Mouse (Mus musculus): Measurements from ENCODE around the gene Iqca. TPM values are rescaled to one million over a fixed set of nuclear protein-coding genes. Genes with fewer than 3 reads are reported as not detected.

Gene Iqca
- polyA plus RNA-seq, 1 experiment from 2014 or later, result 0.27 TPM

DNA sequence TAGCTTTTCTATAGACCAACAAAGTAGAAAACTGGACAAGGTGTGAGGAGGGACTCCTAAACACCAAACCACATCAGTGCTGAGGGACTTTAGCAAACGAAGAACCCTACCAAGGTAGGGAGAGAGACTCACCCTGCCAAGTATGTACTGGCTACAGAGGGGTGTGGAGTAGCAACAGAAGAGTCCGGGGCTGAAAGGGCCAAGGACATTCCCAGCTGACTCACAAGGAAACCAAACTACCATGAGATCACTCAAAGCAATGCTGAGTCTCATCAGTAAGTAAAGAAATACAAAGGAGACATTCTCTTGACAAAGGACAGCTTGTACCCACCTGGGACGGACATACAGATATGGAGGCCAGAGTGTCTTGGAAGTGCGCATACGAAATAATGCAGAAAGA is 132.9 kb downstream of the Iqca start:
- peaks cover 4% of the 10 kb centered on the region for H3K27me3 ChIP-seq (ENCODE audit: poor library complexity, severe bottlenecking)
- H3K4me1 ChIP-seq, result peaks cover 3% of the 10 kb centered on the region; the same call in 1 of the 2 replicates
- DNase-seq (ENCODE audit: extremely low spot score, low spot score), result no peak
- no peak overlapping the region for H3K4me3 ChIP-seq
- 86% methylated on average over 5 of the region's 5 CpGs for WGBS
- H3K27ac ChIP-seq, result no peak overlapping the region
- H3K9me3 ChIP-seq, result no peaks in the 10 kb centered on the region
- H3K36me3 ChIP-seq (replicated peaks), result no peaks in the 10 kb centered on the region

DNA sequence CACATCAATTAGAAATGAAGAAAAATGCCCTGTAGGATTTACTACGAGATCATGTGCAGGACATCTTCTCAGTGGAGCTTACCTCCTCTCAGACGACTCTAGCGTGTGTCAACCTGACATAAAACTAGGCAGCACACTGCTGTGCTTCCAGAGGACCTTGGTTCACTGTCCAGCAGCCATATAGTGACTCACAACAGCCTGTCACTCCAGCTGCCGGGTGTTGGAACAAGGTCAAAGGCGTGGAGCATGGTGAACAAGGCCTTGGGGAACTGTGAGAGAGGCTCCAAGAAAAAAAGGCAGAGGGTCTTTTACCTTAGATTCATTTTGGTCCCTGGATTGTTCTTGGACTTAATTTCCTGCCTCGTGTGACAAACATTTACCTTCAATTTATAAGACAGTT is 135.1 kb downstream of the Iqca start:
- WGBS, result 80% methylated on average over 6 of the region's 6 CpGs
- H3K36me3 ChIP-seq (replicated peaks), result no peaks in the 10 kb centered on the region
- no peak overlapping the region for H3K4me3 ChIP-seq
- no peaks in the 10 kb centered on the region for H3K9me3 ChIP-seq
- no peaks in the 10 kb centered on the region; the same call in 1 of the 2 replicates for H3K4me1 ChIP-seq
- no peak overlapping the region for H3K27ac ChIP-seq
- no peak for DNase-seq (ENCODE audit: extremely low spot score, low spot score)
- no peaks in the 10 kb centered on the region for H3K27me3 ChIP-seq (ENCODE audit: poor library complexity, severe bottlenecking)

DNA sequence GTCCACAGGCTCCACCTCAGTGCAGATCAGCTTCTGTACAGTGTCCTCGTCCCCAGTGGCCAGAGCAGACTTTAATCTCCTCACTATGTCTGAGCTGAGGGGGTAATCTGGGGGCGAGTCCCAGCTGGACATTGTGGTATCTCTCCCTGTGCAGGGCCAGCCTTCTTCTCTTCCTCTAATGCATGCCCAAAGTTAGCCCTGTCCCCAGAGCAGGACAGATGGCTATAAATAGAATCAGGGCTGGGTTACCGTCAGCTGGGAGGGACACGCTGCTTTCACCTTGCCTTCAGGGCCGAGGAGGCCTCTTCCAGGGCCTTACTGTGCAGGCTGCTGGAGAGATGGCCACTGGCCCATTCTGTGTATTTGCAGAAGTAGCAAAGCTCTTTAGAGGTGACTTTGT is 138.8 kb downstream of the Iqca start, which contains the start of gene Asb18:
Gene Asb18 (minus strand): TSS at position 221 of the 400 bp plus-strand sequence.
- 88% methylated on average over 5 of the region's 5 CpGs for WGBS

DNA sequence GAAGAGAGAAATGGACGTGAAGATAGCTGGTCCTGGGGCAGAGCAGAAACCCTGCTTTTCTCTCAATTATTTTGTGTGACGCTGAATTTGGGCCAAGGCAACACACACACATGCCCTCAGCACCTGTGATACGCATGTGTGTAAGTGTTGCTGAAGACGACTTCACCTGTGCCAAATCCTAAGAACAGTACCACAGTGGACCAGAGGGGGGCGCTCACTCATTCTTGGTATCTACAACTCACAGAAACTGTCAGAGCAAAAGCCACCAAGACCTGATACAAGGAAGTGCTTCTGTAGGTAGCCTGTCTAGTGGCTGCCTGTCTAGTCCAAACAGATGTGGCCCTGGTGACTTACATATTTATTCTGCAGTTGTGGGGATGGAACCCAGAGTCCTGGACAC is 139.9 kb downstream of the Iqca start:
- no peaks in the 10 kb centered on the region for H3K9me3 ChIP-seq
- no peak overlapping the region for H3K27ac ChIP-seq
- no peaks in the 10 kb centered on the region for H3K36me3 ChIP-seq (replicated peaks)
- H3K4me3 ChIP-seq, result no peak overlapping the region
- H3K4me1 ChIP-seq, result no peaks in the 10 kb centered on the region; the same call in 1 of the 2 replicates
- peaks cover 8% of the 10 kb centered on the region for H3K27me3 ChIP-seq (ENCODE audit: poor library complexity, severe bottlenecking)
- DNase-seq (ENCODE audit: extremely low spot score, low spot score), result no peak
- WGBS, result 74% methylated on average over 5 of the region's 5 CpGs

More for the DNA sequence above, 138.8 kb downstream of the Iqca start, which contains the start of gene Asb18:
- no peak for DNase-seq (ENCODE audit: extremely low spot score, low spot score)
- no peaks in the 10 kb centered on the region for H3K9me3 ChIP-seq
- no peak within 1 kb of the TSS for H3K27ac ChIP-seq
- no peak within 1 kb of the TSS for H3K4me3 ChIP-seq
- no peaks in the 10 kb centered on the region; the same call in 1 of the 2 replicates for H3K4me1 ChIP-seq
- no peaks in the 10 kb centered on the region for H3K36me3 ChIP-seq (replicated peaks)
- H3K27me3 ChIP-seq (ENCODE audit: poor library complexity, severe bottlenecking), result no peaks in the 10 kb centered on the region

DNA sequence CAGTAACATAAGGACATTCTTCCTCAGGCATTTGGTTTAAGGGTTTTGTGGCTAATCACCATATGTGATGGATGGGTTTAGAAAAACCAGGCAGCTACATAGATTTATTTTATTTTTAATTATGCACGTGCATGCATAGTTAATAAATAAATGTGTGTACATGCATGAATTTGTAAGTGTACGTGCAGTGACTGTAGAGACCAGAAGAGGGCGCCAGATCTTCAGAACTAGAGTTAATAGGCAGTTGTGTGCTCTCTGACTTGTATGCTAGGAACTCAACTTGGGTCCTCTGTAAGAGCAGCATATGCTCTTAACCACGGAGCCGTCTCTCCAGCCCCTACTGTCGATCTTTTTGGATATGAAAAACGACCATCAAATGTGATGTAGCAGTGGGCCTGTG is 140.4 kb downstream of the Iqca start:
- H3K36me3 ChIP-seq (replicated peaks), result no peaks in the 10 kb centered on the region
- WGBS, result 67% methylated on average over 7 of the region's 7 CpGs
- H3K27me3 ChIP-seq (ENCODE audit: poor library complexity, severe bottlenecking), result peaks cover 11% of the 10 kb centered on the region
- no peaks in the 10 kb centered on the region for H3K9me3 ChIP-seq
- no peaks in the 10 kb centered on the region; the same call in 1 of the 2 replicates for H3K4me1 ChIP-seq
- no peak overlapping the region for H3K27ac ChIP-seq
- no peak for DNase-seq (ENCODE audit: extremely low spot score, low spot score)
- no peak overlapping the region for H3K4me3 ChIP-seq

DNA sequence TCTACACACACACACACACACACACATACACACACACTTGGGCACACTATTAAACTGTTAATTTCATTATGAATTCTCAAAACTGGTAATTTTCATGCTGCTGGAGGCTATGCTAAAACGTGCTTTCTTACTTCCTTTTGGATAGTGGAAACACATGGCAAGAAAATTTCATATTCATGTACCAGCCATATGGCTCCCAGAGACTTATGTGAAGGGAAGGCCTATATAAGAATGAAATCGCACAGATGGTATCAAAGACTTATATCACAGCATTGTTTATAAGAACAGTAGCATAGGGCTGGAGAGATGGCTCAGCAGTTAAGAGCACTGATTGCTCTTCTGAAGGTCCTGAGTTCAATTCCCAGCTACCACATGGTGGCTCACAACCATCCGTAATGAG is 141.0 kb downstream of the Iqca start:
- H3K9me3 ChIP-seq, result no peaks in the 10 kb centered on the region
- H3K4me1 ChIP-seq, result no peaks in the 10 kb centered on the region; the same call in 1 of the 2 replicates
- DNase-seq (ENCODE audit: extremely low spot score, low spot score), result no peak
- 79% methylated on average over 3 of the region's 3 CpGs for WGBS
- no peak overlapping the region for H3K4me3 ChIP-seq
- H3K36me3 ChIP-seq (replicated peaks), result no peaks in the 10 kb centered on the region
- no peak overlapping the region for H3K27ac ChIP-seq
- H3K27me3 ChIP-seq (ENCODE audit: poor library complexity, severe bottlenecking), result peaks cover 15% of the 10 kb centered on the region

DNA sequence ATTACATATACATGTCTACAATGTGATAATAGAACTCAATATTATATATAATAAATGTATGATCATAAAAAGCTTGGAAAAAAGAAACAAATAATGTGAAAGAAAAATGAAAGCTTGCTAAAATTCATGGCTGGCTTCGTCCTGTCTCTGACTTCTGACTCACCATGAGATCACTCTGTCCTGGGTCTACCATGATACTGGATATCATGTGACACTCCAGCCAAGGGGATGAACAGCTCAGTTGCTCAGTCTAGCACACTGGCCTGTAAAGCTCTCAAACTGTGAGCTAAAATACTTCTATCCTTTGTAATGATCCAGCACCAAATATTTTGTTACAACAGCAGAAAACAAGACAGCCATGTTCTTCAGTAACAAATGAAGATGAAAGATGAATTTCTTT is 143.1 kb downstream of the Iqca start:
- 86% methylated on average over 1 of the region's 1 CpGs for whole genome bisulfite sequencing
- H3K27ac ChIP-seq, result no peak overlapping the region
- H3K27me3 ChIP-seq (ENCODE audit: poor library complexity, severe bottlenecking), result peaks cover 28% of the 10 kb centered on the region
- no peaks in the 10 kb centered on the region for H3K9me3 ChIP-seq
- no peaks in the 10 kb centered on the region for H3K36me3 ChIP-seq (replicated peaks)
- DNase-seq (ENCODE audit: extremely low spot score, low spot score), result no peak
- H3K4me1 ChIP-seq, result no peaks in the 10 kb centered on the region
- H3K4me3 ChIP-seq, result no peak overlapping the region

DNA sequence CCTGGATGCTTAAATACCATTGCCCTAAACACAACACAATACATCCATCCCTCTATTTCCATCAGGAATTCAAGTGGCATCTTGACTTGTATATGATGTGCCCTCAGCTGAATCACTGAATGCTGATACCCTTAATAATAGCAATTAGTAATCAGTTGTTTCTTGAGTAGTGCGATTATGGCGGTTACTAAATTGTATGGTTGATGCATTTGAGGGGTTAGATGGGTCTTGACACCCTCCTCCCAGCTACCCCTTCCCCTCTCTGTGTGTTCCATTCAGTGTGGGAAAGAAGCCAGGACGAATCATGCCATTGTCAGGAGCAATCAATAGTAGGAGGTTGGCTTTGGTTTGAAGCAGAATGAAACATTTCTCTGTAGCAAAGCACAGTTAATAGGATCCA is 144.0 kb downstream of the Iqca start:
- WGBS, result 80% methylated on average over 3 of the region's 3 CpGs
- no peaks in the 10 kb centered on the region for H3K36me3 ChIP-seq (replicated peaks)

DNA sequence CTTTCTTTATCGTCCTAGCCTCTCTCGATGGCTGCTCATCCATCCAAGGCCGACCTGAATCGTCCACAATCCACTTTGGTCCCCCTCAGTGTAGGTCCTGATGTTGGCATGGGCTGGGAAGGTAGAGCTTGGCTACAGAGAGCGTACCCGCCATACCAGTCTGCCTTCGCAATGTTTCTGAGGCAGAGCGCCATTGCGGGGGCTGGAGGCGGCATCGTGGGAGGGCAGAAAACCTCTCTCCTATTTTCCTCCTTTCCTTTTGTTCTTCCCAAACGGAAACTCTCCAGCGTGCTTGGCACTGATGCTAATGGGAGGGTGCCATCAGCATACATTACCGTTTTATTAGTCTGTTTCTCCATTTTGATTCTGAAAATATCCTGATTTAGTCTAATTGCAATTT is 146.5 kb downstream of the Iqca start:
- H3K4me1 ChIP-seq, result no peaks in the 10 kb centered on the region
- no peak for DNase-seq (ENCODE audit: extremely low spot score, low spot score)
- peaks cover 46% of the 10 kb centered on the region for H3K27me3 ChIP-seq (ENCODE audit: poor library complexity, severe bottlenecking)
- WGBS, result 69% methylated on average over 14 of the region's 14 CpGs
- H3K27ac ChIP-seq, result no peak overlapping the region
- no peak overlapping the region for H3K4me3 ChIP-seq
- no peaks in the 10 kb centered on the region for H3K9me3 ChIP-seq
- no peaks in the 10 kb centered on the region for H3K36me3 ChIP-seq (replicated peaks)

More for the DNA sequence above, 144.0 kb downstream of the Iqca start:
- Histone ChIP-seq H3K27ac (no peak overlapping the region), H3K4me1 (no peaks in the 10 kb centered on the region), H3K9me3 (no peaks in the 10 kb centered on the region), H3K4me3 (no peak overlapping the region), H3K27me3 (ENCODE audit: poor library complexity, severe bottlenecking) (peaks cover 36% of the 10 kb centered on the region)
- DNase-seq (ENCODE audit: extremely low spot score, low spot score), result no peak

DNA sequence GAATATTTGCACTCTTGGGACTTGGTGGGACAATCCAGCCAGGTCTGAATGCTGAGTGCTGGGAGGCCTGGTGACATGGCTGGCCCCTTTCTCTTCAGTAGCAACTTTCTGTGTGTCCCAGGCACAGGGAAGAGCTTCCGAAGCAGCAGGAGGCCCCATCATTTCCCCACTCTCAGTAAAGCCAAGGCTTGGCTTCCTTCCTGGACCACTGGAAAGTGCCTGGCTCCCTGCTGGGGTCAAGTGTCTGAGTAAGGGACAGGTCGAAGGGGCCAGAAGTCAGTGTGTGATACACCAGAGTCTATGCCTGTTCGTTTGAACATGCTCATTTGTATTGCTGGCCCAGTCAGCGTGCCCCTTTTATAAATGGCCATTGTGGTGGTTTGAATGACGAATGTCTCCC is 152.2 kb downstream of the Iqca start:
- WGBS, result 40% methylated on average over 5 of the region's 5 CpGs
- peaks cover 76% of the 10 kb centered on the region for H3K27me3 ChIP-seq (ENCODE audit: poor library complexity, severe bottlenecking)
- H3K36me3 ChIP-seq (replicated peaks), result no peaks in the 10 kb centered on the region

DNA sequence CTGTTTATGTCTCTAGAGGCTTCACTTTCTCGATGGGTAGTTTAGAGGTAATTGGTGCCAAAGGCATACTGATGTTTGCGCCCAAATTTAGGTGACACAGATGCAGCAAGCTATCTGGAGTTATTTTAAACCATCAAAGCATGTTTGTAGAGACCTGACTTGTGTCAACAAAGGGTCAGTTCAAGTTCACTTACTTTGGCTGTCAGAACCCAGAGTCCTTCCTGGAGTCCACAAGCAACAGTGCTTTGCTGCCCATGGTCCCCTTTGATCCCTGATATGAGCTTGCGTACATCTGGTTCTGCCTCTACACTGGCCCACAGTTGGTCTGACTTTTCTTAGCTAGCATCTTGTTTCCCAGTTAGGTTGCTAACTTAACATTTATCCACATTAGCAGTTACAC is 153.3 kb downstream of the Iqca start:
- Histone ChIP-seq H3K9me3 (no peaks in the 10 kb centered on the region), H3K27ac (no peak overlapping the region), H3K4me3 (no peak overlapping the region), H3K27me3 (ENCODE audit: poor library complexity, severe bottlenecking) (peaks cover 80% of the 10 kb centered on the region), H3K4me1 (peaks cover 14% of the 10 kb centered on the region), H3K36me3 (replicated peaks) (no peaks in the 10 kb centered on the region)
- 94% methylated on average over 3 of the region's 3 CpGs for WGBS
- DNase-seq (ENCODE audit: extremely low spot score, low spot score), result no peak

More for the DNA sequence above, 152.2 kb downstream of the Iqca start:
- no peak for DNase-seq (ENCODE audit: extremely low spot score, low spot score)
- Histone ChIP-seq H3K27ac (no peak overlapping the region), H3K9me3 (no peaks in the 10 kb centered on the region), H3K4me1 (peaks cover 14% of the 10 kb centered on the region), H3K4me3 (no peak overlapping the region)

DNA sequence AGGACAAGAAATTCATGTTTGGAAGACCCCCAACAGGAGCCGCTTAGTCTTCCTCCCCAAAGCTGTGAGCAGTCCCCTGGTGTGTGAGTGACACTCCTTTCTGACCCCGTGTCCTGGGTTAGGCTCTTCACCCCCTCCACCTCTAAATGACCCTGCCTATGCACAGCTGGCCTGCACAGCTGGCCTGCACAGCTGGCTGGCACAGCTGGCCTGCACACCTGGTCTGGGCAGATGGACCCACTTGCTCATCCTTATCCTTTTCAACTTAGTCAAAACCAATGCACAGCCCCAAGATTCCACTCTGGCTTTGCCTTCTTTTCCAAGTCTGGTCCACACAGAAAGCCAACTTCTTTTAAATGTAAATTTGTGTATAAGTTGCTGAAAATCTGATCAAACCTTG is 154.5 kb downstream of the Iqca start:
- Histone ChIP-seq H3K9me3 (no peaks in the 10 kb centered on the region), H3K27me3 (ENCODE audit: poor library complexity, severe bottlenecking) (peaks cover 84% of the 10 kb centered on the region), H3K4me1 (peaks cover 19% of the 10 kb centered on the region), H3K4me3 (no peak overlapping the region), H3K27ac (no peak overlapping the region), H3K36me3 (replicated peaks) (no peaks in the 10 kb centered on the region)
- no peak for DNase-seq (ENCODE audit: extremely low spot score, low spot score)
- 67% methylated on average over 2 of the region's 2 CpGs for WGBS

DNA sequence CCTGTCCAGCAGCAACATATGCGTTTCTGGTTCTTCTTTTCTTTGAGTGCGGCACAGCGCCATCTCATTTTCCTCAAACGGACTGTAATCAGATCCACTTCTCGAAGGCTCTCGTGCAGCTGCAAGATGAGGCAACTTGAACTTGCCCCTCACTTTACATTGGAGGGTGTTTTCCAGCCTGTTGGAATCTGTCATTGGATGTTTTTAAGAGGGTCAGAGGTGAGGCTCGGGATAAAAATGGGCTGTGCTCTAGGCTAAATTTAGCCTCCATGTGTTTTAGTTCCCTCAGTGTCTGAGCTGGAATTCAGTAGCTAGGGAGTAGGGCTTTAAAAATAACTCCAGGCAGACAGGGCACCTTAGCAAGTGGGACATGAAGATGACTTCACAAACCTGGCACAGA is 155.1 kb downstream of the Iqca start:
- Histone ChIP-seq H3K27me3 (ENCODE audit: poor library complexity, severe bottlenecking) (peaks cover 90% of the 10 kb centered on the region), H3K9me3 (no peaks in the 10 kb centered on the region), H3K4me3 (no peak overlapping the region), H3K4me1 (peaks cover 20% of the 10 kb centered on the region), H3K27ac (no peak overlapping the region), H3K36me3 (replicated peaks) (no peaks in the 10 kb centered on the region)
- 68% methylated on average over 7 of the region's 7 CpGs for WGBS
- DNase-seq (ENCODE audit: extremely low spot score, low spot score), result no peak

DNA sequence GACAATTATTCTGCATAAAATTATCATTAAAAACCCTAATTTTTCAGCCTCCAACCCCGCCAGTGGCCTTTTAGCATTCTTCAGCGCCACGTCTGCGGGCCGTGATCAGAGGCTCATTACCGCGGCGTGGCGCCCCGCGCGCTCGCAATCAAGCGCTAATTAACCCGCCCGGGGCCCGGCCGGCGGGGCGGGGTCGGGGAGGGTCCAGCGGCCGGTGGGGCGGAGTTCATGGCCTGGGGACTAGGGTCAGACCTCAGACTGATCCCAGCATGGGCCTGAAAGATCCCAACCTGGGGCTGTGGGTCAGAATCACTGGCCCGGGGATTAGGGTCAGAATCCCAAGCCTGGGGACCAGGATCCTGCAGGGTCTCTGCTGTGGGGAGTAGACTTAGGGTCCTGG is 160.9 kb downstream of the Iqca start:
- Histone ChIP-seq H3K27me3 (ENCODE audit: poor library complexity, severe bottlenecking) (peaks cover 96% of the 10 kb centered on the region), H3K36me3 (replicated peaks) (no peaks in the 10 kb centered on the region), H3K4me1 (peaks cover 32% of the 10 kb centered on the region), H3K9me3 (no peaks in the 10 kb centered on the region), H3K27ac (no peak overlapping the region), H3K4me3 (peak overlapping the region; percentile 43)
- WGBS, result under 1% methylated on average over 25 of the region's 25 CpGs
- DNase-seq (ENCODE audit: extremely low spot score, low spot score), result no peak
